Comparison of ENCODE assay signal across 24 mouse cellular contexts in the genomic region with DNA sequence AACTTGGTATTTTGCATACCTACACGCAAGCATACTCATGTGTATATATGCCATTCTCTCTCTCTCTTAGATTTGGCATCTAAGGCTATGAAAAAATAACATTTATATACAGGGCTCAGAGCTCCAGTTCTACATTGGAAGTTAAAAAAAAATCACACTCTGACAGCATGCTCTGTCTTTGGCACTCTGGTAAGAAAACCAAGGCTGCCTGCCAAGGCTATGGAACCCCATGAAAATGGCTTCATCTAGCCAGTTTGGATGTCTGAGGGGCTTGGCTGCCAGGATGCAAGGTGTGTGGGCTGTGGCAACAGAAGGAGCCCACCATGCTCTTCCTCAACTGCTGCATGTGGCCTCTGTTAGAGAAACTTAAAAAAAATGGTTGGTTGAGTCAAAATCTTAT.
A peak's percentile ranks its signal among the peaks of the same experiment; 100 is the strongest.
DNase-seq lines count a peak whose midpoint lies in the region; ATAC-seq lines count a peak whose summit lies in the region.
"Had no signal": no experiment of that assay in that cellular context is flagged by ENCODE, and none has a peak within 500 bp of the region (broad histone marks: within the 10 kb centered on the region; RNA-seq: fewer than 3 reads in every experiment).

No protein-coding gene starts in this region.

- WGBS in forebrain, embryonic 15.5 days: 73% methylated on average over 1 of the region's 1 CpGs
- 88% methylated on average over 1 of the region's 1 CpGs for WGBS in forebrain, embryonic 11.5 days

- intact Hi-C loops in left cerebral cortex, postnatal 4 days (cut with DNase I): no loop called here

- H3K36me3 ChIP-seq in forebrain, embryonic 15.5 days: no peaks in the 10 kb centered on the region
- no peaks in the 10 kb centered on the region for H3K36me3 ChIP-seq in forebrain, embryonic 11.5 days (ENCODE audit: control insufficient read depth, insufficient read depth, low read length)
- H3K36me3 ChIP-seq: embryonic facial prominence, embryonic 12.5 days; heart, embryonic 12.5 days; hindbrain, embryonic 10.5 days; midbrain, embryonic 15.5 days; neural tube, embryonic 13.5 days had no signal

- no peaks in the 10 kb centered on the region for H3K27me3 ChIP-seq in forebrain, embryonic 15.5 days
- no peaks in the 10 kb centered on the region for H3K27me3 ChIP-seq in forebrain, embryonic 11.5 days (ENCODE audit: control insufficient read depth, insufficient read depth, low read length)
- H3K27me3 ChIP-seq: embryonic facial prominence, embryonic 12.5 days; heart, embryonic 12.5 days; midbrain, embryonic 15.5 days; neural tube, embryonic 13.5 days had no signal

- H3K9ac ChIP-seq in forebrain, embryonic 15.5 days (replicated peaks): no peak overlapping the region
- no peak overlapping the region for H3K9ac ChIP-seq in forebrain, embryonic 11.5 days (ENCODE audit: low read length)
- H3K9ac ChIP-seq: embryonic facial prominence, embryonic 12.5 days; heart, embryonic 12.5 days; midbrain, embryonic 15.5 days; neural tube, embryonic 13.5 days had no signal

- H3K4me1 ChIP-seq in forebrain, embryonic 15.5 days: no peaks in the 10 kb centered on the region
- no peaks in the 10 kb centered on the region for H3K4me1 ChIP-seq in forebrain, embryonic 11.5 days (replicated peaks; ENCODE audit: control insufficient read depth, insufficient read depth, low read length)
- H3K4me1 ChIP-seq: embryonic facial prominence, embryonic 12.5 days; heart, embryonic 12.5 days; hindbrain, embryonic 10.5 days; midbrain, embryonic 15.5 days; neural tube, embryonic 13.5 days had no signal

- H3K9me3 ChIP-seq in forebrain, embryonic 15.5 days: no peaks in the 10 kb centered on the region
- no peaks in the 10 kb centered on the region for H3K9me3 ChIP-seq in forebrain, embryonic 11.5 days (ENCODE audit: control insufficient read depth, low read length)
- H3K9me3 ChIP-seq: embryonic facial prominence, embryonic 12.5 days; heart, embryonic 12.5 days; hindbrain, embryonic 10.5 days; midbrain, embryonic 15.5 days; neural tube, embryonic 13.5 days had no signal

- no peak; the same call in 1 of the 2 replicates for ATAC-seq in cerebellum, adult (ENCODE audit: insufficient number of reproducible peaks, low FRiP score, low TSS enrichment)
- ATAC-seq in forebrain, embryonic 15.5 days (replicated peaks): no peak
- no peak for ATAC-seq in forebrain, embryonic 11.5 days (replicated peaks; ENCODE audit: low FRiP score)
- ATAC-seq: intestine, postnatal 0 days; midbrain, embryonic 15.5 days had no signal

- peak; percentile 30 for DNase-seq in cerebellum, adult 9-11 months
- DNase-seq in forebrain, embryonic 11.5 days (ENCODE audit: low spot score): no peak
- peak; percentile 72 for DNase-seq in left cerebral cortex, postnatal 4 days
- no peak for DNase-seq in left cerebral cortex, adult 8-10 months (ENCODE audit: low spot score in 2 of 2)
- no peak for DNase-seq in kidney, postnatal 25 days
- DNase-seq: adrenal gland, postnatal 10 days; gastrocnemius, postnatal 25 days; heart, adult 18-20 months; heart, postnatal 10 days; kidney, postnatal 36 days; lung, postnatal 4 days; right cerebral cortex, adult 18-20 months; right cerebral cortex, postnatal 4 days; thymus, adult 18-20 months; thymus, postnatal 36 days had no signal

- H3K4me2 ChIP-seq in forebrain, embryonic 15.5 days (replicated peaks): no peak overlapping the region
- no peak overlapping the region for H3K4me2 ChIP-seq in forebrain, embryonic 11.5 days (ENCODE audit: low read depth, low read length, severe bottlenecking)
- H3K4me2 ChIP-seq: embryonic facial prominence, embryonic 12.5 days; heart, embryonic 12.5 days; midbrain, embryonic 15.5 days; neural tube, embryonic 13.5 days had no signal

- H3K4me3 ChIP-seq in forebrain, embryonic 15.5 days: no peak overlapping the region
- no peak overlapping the region for H3K4me3 ChIP-seq in forebrain, embryonic 11.5 days (ENCODE audit: low read depth, low read length)
- H3K4me3 ChIP-seq: embryonic facial prominence, embryonic 12.5 days; heart, embryonic 12.5 days; hindbrain, embryonic 10.5 days; midbrain, embryonic 15.5 days; myocyte; neural tube, embryonic 13.5 days had no signal

- H3K27ac ChIP-seq in forebrain, embryonic 15.5 days (replicated peaks): 0 out of 2 replicates have a peak overlapping the region, but pooled peaks have one; percentile 6
- no peak overlapping the region for H3K27ac ChIP-seq in forebrain, embryonic 11.5 days (ENCODE audit: low read depth, low read length)
- H3K27ac ChIP-seq: embryonic facial prominence, embryonic 12.5 days; hindbrain, embryonic 10.5 days; midbrain, embryonic 15.5 days; neural tube, embryonic 13.5 days had no signal

Comparison
In these comparisons a context has a peak if more than half of its experiments do, and no peak if none do; other contexts are left out.
1. DNase-seq: peak in cerebellum, adult 9-11 months (single experiment) and left cerebral cortex, postnatal 4 days (single experiment); none in forebrain, embryonic 11.5 days (single experiment), left cerebral cortex, adult 8-10 months (0 of 2) and kidney, postnatal 25 days (0 of 2).